In genomic region chr1:75357261-75357660, GRCm38 (mm10) we compare ENCODE assay signal across 9 mouse cellular contexts. TPM values are rescaled to one million over a fixed set of nuclear protein-coding genes. Genes with fewer than 3 reads are reported as not detected.
DNase-seq lines count a peak whose midpoint lies in the region; ATAC-seq and TF ChIP-seq lines count a peak whose summit lies in the region.
"Had no signal": no experiment of that assay in that cellular context is flagged by ENCODE, and none has a peak within 500 bp of the region (broad histone marks: within the 10 kb centered on the region; RNA-seq: fewer than 3 reads in every experiment).

No protein-coding gene starts in this region.

- TF ChIP-seq EP300 in lung, postnatal 0 days (IDR thresholded peaks at IDR 0.05): no peak

- H3K27me3 ChIP-seq in embryonic facial prominence, embryonic 14.5 days (replicated peaks; ENCODE audit: control insufficient read depth, insufficient read depth, low read length): peaks cover 29% of the 10 kb centered on the region
- peaks cover 51% of the 10 kb centered on the region for H3K27me3 ChIP-seq in embryonic facial prominence, embryonic 10.5 days (replicated peaks; ENCODE audit: low read depth, poor library complexity, severe bottlenecking)
- peaks cover 15% of the 10 kb centered on the region for H3K27me3 ChIP-seq in liver, adult 2 months (ENCODE audit: control insufficient read depth, insufficient read depth, low read length)
- H3K27me3 ChIP-seq in lung, postnatal 0 days (replicated peaks; ENCODE audit: insufficient read depth, low read length): peaks cover 15% of the 10 kb centered on the region

- no peaks in the 10 kb centered on the region for H3K36me3 ChIP-seq in embryonic facial prominence, embryonic 14.5 days (ENCODE audit: control insufficient read depth, insufficient read depth, low read length)
- no peaks in the 10 kb centered on the region for H3K36me3 ChIP-seq in embryonic facial prominence, embryonic 10.5 days (replicated peaks)
- no peaks in the 10 kb centered on the region for H3K36me3 ChIP-seq in liver, adult 2 months (ENCODE audit: control insufficient read depth, insufficient read depth, low read length)
- no peaks in the 10 kb centered on the region for H3K36me3 ChIP-seq in lung, postnatal 0 days (ENCODE audit: insufficient read depth, low read length)

- no peak for ATAC-seq in embryonic facial prominence, embryonic 14.5 days (ENCODE audit: low read depth)
- peak; percentile 9; the same call in 1 of the 2 replicates for ATAC-seq in lung, postnatal 0 days
- no peak for ATAC-seq in monocyte, adult 5-6 weeks (replicated peaks; ENCODE audit: insufficient number of reproducible peaks, low FRiP score, low TSS enrichment, poor library complexity, severe bottlenecking)

- DNase-seq in embryonic facial prominence, embryonic 14.5 days (ENCODE audit: low spot score): peak; percentile 59
- no peak for DNase-seq in embryonic facial prominence, embryonic 10.5 days (ENCODE audit: low spot score)
- DNase-seq in liver, adult 2 months (ENCODE audit: extremely low read depth, low read depth, low spot score): peak; percentile 38
- no peak for DNase-seq in liver
- DNase-seq in cerebellum, postnatal 10 days: peak; percentile 81 to 84
- DNase-seq in lung, postnatal 0 days (ENCODE audit: low spot score): peak; percentile 42
- no peak for DNase-seq in left cerebral cortex, adult 18-20 months (ENCODE audit: low spot score in 2 of 2)
- DNase-seq: midbrain, embryonic 14.5 days had no signal

- WGBS in embryonic facial prominence, embryonic 14.5 days: 64% methylated on average over 7 of the region's 7 CpGs
- WGBS in embryonic facial prominence, embryonic 10.5 days: 87% methylated on average over 7 of the region's 7 CpGs
- 54% methylated on average over 7 of the region's 7 CpGs for WGBS in liver, adult 2 months
- 47% methylated on average over 7 of the region's 7 CpGs for WGBS in lung, postnatal 0 days

- H3K9me3 ChIP-seq in embryonic facial prominence, embryonic 14.5 days (ENCODE audit: control insufficient read depth, low read length): no peaks in the 10 kb centered on the region
- no peaks in the 10 kb centered on the region for H3K9me3 ChIP-seq in embryonic facial prominence, embryonic 10.5 days
- no peaks in the 10 kb centered on the region for H3K9me3 ChIP-seq in lung, postnatal 0 days (ENCODE audit: low read length)

- H3K9ac ChIP-seq in embryonic facial prominence, embryonic 14.5 days (ENCODE audit: low read depth, low read length): no peak overlapping the region
- no peak overlapping the region for H3K9ac ChIP-seq in liver, adult 2 months (ENCODE audit: low read depth, low read length)
- no peak overlapping the region for H3K9ac ChIP-seq in lung, postnatal 0 days (replicated peaks; ENCODE audit: low read depth)

- no peak overlapping the region for H3K4me2 ChIP-seq in embryonic facial prominence, embryonic 14.5 days (ENCODE audit: low read depth, low read length)
- no peak overlapping the region for H3K4me2 ChIP-seq in lung, postnatal 0 days (replicated peaks; ENCODE audit: low read depth, low read length)

- no peak overlapping the region for H3K4me3 ChIP-seq in embryonic facial prominence, embryonic 14.5 days (ENCODE audit: low read depth, low read length)
- no peak overlapping the region for H3K4me3 ChIP-seq in embryonic facial prominence, embryonic 10.5 days
- H3K4me3 ChIP-seq in liver, adult 2 months (ENCODE audit: insufficient read depth, low read depth, low read length): no peak overlapping the region
- no peak overlapping the region for H3K4me3 ChIP-seq in lung, postnatal 0 days (ENCODE audit: low read depth, low read length)

- no peak for TF ChIP-seq POLR2A in liver, adult 2 months (IDR thresholded peaks at IDR 0.05; ENCODE audit: extremely low read depth, insufficient read depth, low read length)

- no peak for TF ChIP-seq CTCF in liver, adult 2 months (IDR thresholded peaks at IDR 0.05; ENCODE audit: low read depth, low read length)
- no peak for TF ChIP-seq CTCF in lung, postnatal 0 days (IDR thresholded peaks at IDR 0.05)

- no peak overlapping the region for H3K27ac ChIP-seq in embryonic facial prominence, embryonic 14.5 days (replicated peaks; ENCODE audit: low read depth, low read length)
- H3K27ac ChIP-seq in embryonic facial prominence, embryonic 10.5 days (replicated peaks): no peak overlapping the region
- no peak overlapping the region for H3K27ac ChIP-seq in liver, adult 2 months (replicated peaks; ENCODE audit: insufficient read depth, low read depth, low read length)
- no peak overlapping the region for H3K27ac ChIP-seq in lung, postnatal 0 days (ENCODE audit: low read length)

- no peaks in the 10 kb centered on the region for H3K79me2 ChIP-seq in liver, adult 2 months (ENCODE audit: control insufficient read depth, insufficient read depth, low read length)

- peaks cover 22% of the 10 kb centered on the region for H3K4me1 ChIP-seq in embryonic facial prominence, embryonic 14.5 days (ENCODE audit: control insufficient read depth, insufficient read depth, low read length)
- H3K4me1 ChIP-seq in embryonic facial prominence, embryonic 10.5 days: peaks cover 38% of the 10 kb centered on the region
- H3K4me1 ChIP-seq in liver, adult 2 months (ENCODE audit: control insufficient read depth, insufficient read depth, low read length): no peaks in the 10 kb centered on the region
- peaks cover 6% of the 10 kb centered on the region; the same call in 1 of the 2 replicates for H3K4me1 ChIP-seq in lung, postnatal 0 days (ENCODE audit: insufficient read depth, low read depth, low read length)

RNA-seq across cellular contexts. Expression of gene Des, which starts 2.9 kb away (rescaled TPM):
- 159 and 218 TPM in 2 replicates for polyA plus RNA-seq in embryonic facial prominence, embryonic 14.5 days (2014; fragmentation: Nextera tagmentation; extraction: Ambion mirVana)
- polyA plus RNA-seq in embryonic facial prominence, embryonic 10.5 days (2016; fragmentation: Nextera tagmentation; extraction: Ambion mirVana): 10.4 and 15.6 TPM in 2 replicates
- total RNA-seq in liver, adult 2 months (2014; rRNA removed): 3.1 and 4.0 TPM in 2 replicates
- 2.4 and 2.5 TPM in 2 replicates for polyA plus RNA-seq in liver, adult 2 months (2012; rRNA removed)
- 59.4 and 67.3 TPM in 2 replicates for polyA plus RNA-seq in lung, postnatal 0 days (2015; fragmentation: Nextera tagmentation; extraction: Ambion mirVana)
- under 1 TPM; 0.88 to 0.91 TPM for total RNA-seq in left cerebral cortex, adult 18-20 months (2021)
- not detected in 3 replicates for total RNA-seq in monocyte, adult 5-6 weeks (2017)

RNA-seq across cellular contexts. Expression of gene Speg, which starts 17.8 kb away (rescaled TPM):
- polyA plus RNA-seq in embryonic facial prominence, embryonic 14.5 days (2014; fragmentation: Nextera tagmentation; extraction: Ambion mirVana): 20.2 and 20.3 TPM in 2 replicates
- 30.2 and 30.6 TPM in 2 replicates for polyA plus RNA-seq in embryonic facial prominence, embryonic 10.5 days (2016; fragmentation: Nextera tagmentation; extraction: Ambion mirVana)
- 0.55 and 1.5 TPM in 2 replicates for total RNA-seq in liver, adult 2 months (2014; rRNA removed)
- 1.7 and 3.4 TPM in 2 replicates for polyA plus RNA-seq in liver, adult 2 months (2012; rRNA removed)
- polyA plus RNA-seq in lung, postnatal 0 days (2015; fragmentation: Nextera tagmentation; extraction: Ambion mirVana): 15.4 and 16.4 TPM in 2 replicates
- 100 to 1,000 TPM; 181 to 191 TPM for total RNA-seq in left cerebral cortex, adult 18-20 months (2021)
- 0.49 TPM in 1 of 3 replicates, not detected in the others for total RNA-seq in monocyte, adult 5-6 weeks (2017)

RNA-seq across cellular contexts. Expression of gene Dnpep, which starts 39.5 kb away (rescaled TPM):
- polyA plus RNA-seq in embryonic facial prominence, embryonic 14.5 days (2014; fragmentation: Nextera tagmentation; extraction: Ambion mirVana): 115 and 128 TPM in 2 replicates
- 144 and 150 TPM in 2 replicates for polyA plus RNA-seq in embryonic facial prominence, embryonic 10.5 days (2016; fragmentation: Nextera tagmentation; extraction: Ambion mirVana)
- total RNA-seq in liver, adult 2 months (2014; rRNA removed): 89.8 and 102 TPM in 2 replicates
- polyA plus RNA-seq in liver, adult 2 months (2012; rRNA removed): 106 and 111 TPM in 2 replicates
- 109 TPM in 2 replicates for polyA plus RNA-seq in lung, postnatal 0 days (2015; fragmentation: Nextera tagmentation; extraction: Ambion mirVana)
- 10 to 100 TPM; 56.5 to 57.4 TPM for total RNA-seq in left cerebral cortex, adult 18-20 months (2021)
- 24.0 to 37.3 TPM (median 32.1 TPM) in 3 replicates for total RNA-seq in monocyte, adult 5-6 weeks (2017)

Comparison
In these comparisons a context has a peak if more than half of its experiments do, and no peak if none do; other contexts are left out.
1. DNase-seq: peak in embryonic facial prominence, embryonic 14.5 days (single experiment), liver, adult 2 months (single experiment), cerebellum, postnatal 10 days (2 of 2) and lung, postnatal 0 days (single experiment); none in embryonic facial prominence, embryonic 10.5 days (single experiment), liver (single experiment) and left cerebral cortex, adult 18-20 months (0 of 2).